Mouse (Mus musculus): ENCODE results near the gene Kat7. TPM values are rescaled to one million over a fixed set of nuclear protein-coding genes. Genes with fewer than 3 reads are reported as not detected.

Kat7 gene
- polyA plus RNA-seq, 1 experiment from 2014 or later: 80.2 TPM

DNA sequence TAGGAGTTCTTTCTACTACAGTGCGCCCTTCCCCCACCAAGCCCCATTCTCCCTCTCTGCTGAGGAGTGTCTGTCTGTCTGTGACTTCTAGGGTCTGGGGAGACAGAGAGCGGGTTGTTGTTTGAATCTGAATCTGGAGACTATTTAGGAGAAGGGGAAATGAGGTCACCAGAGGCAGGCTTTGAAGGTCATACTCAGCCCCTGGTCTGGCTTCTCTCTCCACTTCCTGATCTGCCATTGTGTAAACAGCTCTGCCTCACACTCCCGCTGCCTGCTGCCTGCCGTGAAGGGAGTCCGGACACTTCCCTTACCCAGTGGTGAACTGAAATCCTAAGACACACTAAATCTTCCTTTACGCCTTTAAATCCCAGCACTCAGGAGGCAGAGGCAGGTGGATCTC, 71.6 kb downstream of the Kat7 start:
- ATAC-seq (ENCODE audit: low read depth): peak; percentile 74; the same call in 1 of the 2 replicates

DNA sequence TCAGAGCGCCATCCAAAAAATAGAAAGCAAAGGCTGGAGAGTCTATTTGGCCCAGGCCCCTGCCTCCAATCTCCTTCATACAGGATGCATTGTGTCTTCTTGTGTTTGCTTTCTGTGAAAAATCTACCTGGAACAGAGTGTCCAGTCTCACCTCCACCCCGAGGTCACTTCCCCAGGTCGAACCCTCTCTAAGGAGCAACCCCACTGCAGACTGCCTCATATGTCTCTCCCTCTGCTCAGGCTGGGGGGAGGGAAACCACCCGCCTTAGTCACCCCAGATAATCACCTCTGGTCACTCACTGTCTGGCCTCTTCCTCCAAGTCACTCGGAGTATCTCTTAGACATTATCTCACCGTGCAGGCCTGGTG, 77.7 kb downstream of the Kat7 start:
- H3K4me2 ChIP-seq (ENCODE audit: low read depth, low read length): peak overlapping the region; percentile 50
- 0 out of 2 replicates have a peak overlapping the region, but pooled peaks have one; percentile 10 for H3K4me3 ChIP-seq (ENCODE audit: low read length)
- peaks cover under 1% of the 10 kb centered on the region for H3K4me1 ChIP-seq (replicated peaks; ENCODE audit: control insufficient read depth, insufficient read depth, low read length)
- peak; percentile 24; the same call in 1 of the 2 replicates for ATAC-seq (ENCODE audit: low read depth)
- H3K9me3 ChIP-seq (ENCODE audit: control insufficient read depth, low read length): no peaks in the 10 kb centered on the region
- H3K9ac ChIP-seq (ENCODE audit: low read length): no peak overlapping the region
- H3K27me3 ChIP-seq (ENCODE audit: control insufficient read depth, insufficient read depth, low read depth, low read length): no peaks in the 10 kb centered on the region
- H3K36me3 ChIP-seq (ENCODE audit: control insufficient read depth, insufficient read depth, low read length): no peaks in the 10 kb centered on the region
- 23% methylated on average over 6 of the region's 6 CpGs for WGBS
- no peak overlapping the region for H3K27ac ChIP-seq (ENCODE audit: low read length)

More for the DNA sequence above, 71.6 kb downstream of the Kat7 start:
- H3K4me1 ChIP-seq (replicated peaks; ENCODE audit: control insufficient read depth, insufficient read depth, low read length): peaks cover 11% of the 10 kb centered on the region; the same call in 1 of the 2 replicates
- H3K4me2 ChIP-seq (ENCODE audit: low read depth, low read length): no peak overlapping the region
- 0 out of 2 replicates have a peak overlapping the region, but pooled peaks have one; percentile 43 for H3K27ac ChIP-seq (ENCODE audit: low read length)
- no peak overlapping the region for H3K9ac ChIP-seq (ENCODE audit: low read length)
- H3K9me3 ChIP-seq (ENCODE audit: control insufficient read depth, low read length): no peaks in the 10 kb centered on the region
- no peak overlapping the region for H3K4me3 ChIP-seq (ENCODE audit: low read length)
- 40% methylated on average over 6 of the region's 6 CpGs for WGBS
- H3K36me3 ChIP-seq (ENCODE audit: control insufficient read depth, insufficient read depth, low read length): no peaks in the 10 kb centered on the region
- no peaks in the 10 kb centered on the region for H3K27me3 ChIP-seq (ENCODE audit: control insufficient read depth, insufficient read depth, low read depth, low read length)

DNA sequence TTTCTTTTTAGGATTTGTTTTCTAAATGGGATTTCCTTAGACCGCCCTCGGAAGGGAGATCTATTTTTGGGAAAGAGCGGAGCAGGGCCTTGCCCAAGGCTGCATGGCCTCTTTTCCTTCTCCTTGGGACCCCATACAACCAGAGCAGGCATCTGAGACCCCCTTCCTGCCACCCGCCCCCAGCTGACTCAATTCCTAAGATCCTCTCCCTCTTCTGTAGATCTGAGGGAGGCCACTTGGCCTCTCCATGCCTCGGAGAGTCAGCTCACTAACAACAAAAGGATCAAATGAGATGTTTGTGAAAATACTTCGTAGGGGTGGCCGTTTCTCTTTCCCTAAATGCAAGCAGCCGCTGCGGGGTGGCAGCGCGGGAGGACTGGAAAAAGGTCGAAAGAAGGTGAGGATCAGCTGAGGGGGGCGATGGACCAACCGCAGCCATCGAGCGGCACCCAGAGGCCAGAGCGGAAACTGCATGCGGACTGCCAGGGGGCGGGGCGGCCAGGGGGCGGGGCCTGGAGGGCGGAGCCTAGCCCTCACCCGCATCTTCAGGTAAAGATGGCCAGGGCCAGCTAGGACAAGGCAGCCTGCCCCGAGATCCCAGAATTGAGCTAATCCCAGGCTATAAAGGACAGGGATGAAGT, 78.2 kb downstream of the Kat7 start:
- H3K9me3 ChIP-seq (ENCODE audit: control insufficient read depth, low read length): no peaks in the 10 kb centered on the region
- no peak overlapping the region for H3K27ac ChIP-seq (ENCODE audit: low read length)
- no peaks in the 10 kb centered on the region for H3K27me3 ChIP-seq (ENCODE audit: control insufficient read depth, insufficient read depth, low read depth, low read length)
- H3K4me3 ChIP-seq (ENCODE audit: low read length): peak overlapping the region; percentile 18; the same call in 1 of the 2 replicates
- H3K9ac ChIP-seq (ENCODE audit: low read length): 0 out of 2 replicates have a peak overlapping the region, but pooled peaks have one; percentile 32
- H3K4me2 ChIP-seq (ENCODE audit: low read depth, low read length): peak overlapping the region; percentile 50
- H3K36me3 ChIP-seq (ENCODE audit: control insufficient read depth, insufficient read depth, low read length): no peaks in the 10 kb centered on the region
- H3K4me1 ChIP-seq (replicated peaks; ENCODE audit: control insufficient read depth, insufficient read depth, low read length): peaks cover 3% of the 10 kb centered on the region
- peak; percentile 71 for ATAC-seq (ENCODE audit: low read depth)
- 15% methylated on average over 19 of the region's 24 CpGs for WGBS

- peaks cover 17% of the 10 kb centered on the region; the same call in 1 of the 2 replicates for H3K27me3 ChIP-seq (ENCODE audit: control insufficient read depth, insufficient read depth, low read depth, low read length)
- H3K4me1 ChIP-seq (replicated peaks; ENCODE audit: control insufficient read depth, insufficient read depth, low read length): peaks cover 15% of the 10 kb centered on the region
- ATAC-seq (ENCODE audit: low read depth): no peak
- H3K9ac ChIP-seq (ENCODE audit: low read length): no peak overlapping the region
- H3K9me3 ChIP-seq (ENCODE audit: control insufficient read depth, low read length): no peaks in the 10 kb centered on the region
- WGBS: 17% methylated on average over 5 of the region's 5 CpGs
- no peaks in the 10 kb centered on the region for H3K36me3 ChIP-seq (ENCODE audit: control insufficient read depth, insufficient read depth, low read length)
- no peak overlapping the region for H3K4me2 ChIP-seq (ENCODE audit: low read depth, low read length)
- no peak overlapping the region for H3K4me3 ChIP-seq (ENCODE audit: low read length)
- H3K27ac ChIP-seq (ENCODE audit: low read length): peak overlapping the region; percentile 69
Observed at GRCm38 (mm10) chr11:95227467-95227866, 82.6 kb downstream of the Kat7 start.

DNA sequence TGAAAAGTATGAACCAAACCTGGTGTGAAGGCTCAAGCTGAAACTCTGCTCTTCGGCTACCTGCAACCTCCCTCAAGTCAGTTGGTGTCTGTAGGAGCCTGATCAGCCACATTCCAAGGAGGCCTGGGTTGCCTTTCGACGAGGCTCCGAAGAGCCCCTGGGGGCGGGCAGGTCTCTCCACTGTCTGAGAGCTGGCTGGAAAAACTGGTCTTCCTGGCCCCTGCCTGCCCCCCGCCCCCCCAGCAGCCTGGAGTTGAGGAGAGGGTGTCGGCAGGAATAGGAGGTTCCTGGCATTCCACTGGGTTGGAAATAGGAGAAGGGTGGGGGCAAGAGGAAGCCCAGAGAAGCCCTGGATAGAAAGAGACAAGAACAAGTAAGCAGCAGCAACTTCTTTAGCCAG, 84.6 kb downstream of the Kat7 start:
- no peaks in the 10 kb centered on the region for H3K9me3 ChIP-seq (ENCODE audit: control insufficient read depth, low read length)
- H3K9ac ChIP-seq (ENCODE audit: low read length): peak overlapping the region; percentile 54
- peak overlapping the region; percentile 40 for H3K4me3 ChIP-seq (ENCODE audit: low read length)
- peak overlapping the region; percentile 94 for H3K27ac ChIP-seq (ENCODE audit: low read length)
- no peaks in the 10 kb centered on the region for H3K36me3 ChIP-seq (ENCODE audit: control insufficient read depth, insufficient read depth, low read length)
- H3K4me2 ChIP-seq (ENCODE audit: low read depth, low read length): peak overlapping the region; percentile 53
- H3K4me1 ChIP-seq (replicated peaks; ENCODE audit: control insufficient read depth, insufficient read depth, low read length): peaks cover 15% of the 10 kb centered on the region
- peaks cover 20% of the 10 kb centered on the region; the same call in 1 of the 2 replicates for H3K27me3 ChIP-seq (ENCODE audit: control insufficient read depth, insufficient read depth, low read depth, low read length)
- WGBS: 10% methylated on average over 7 of the region's 7 CpGs
- peak; percentile 83 for ATAC-seq (ENCODE audit: low read depth)

Other genes with a start within 250 kb of the Kat7 start
- gene Itga3, start 233.4 kb downstream of the Kat7 start, polyA plus RNA-seq (2015; fragmentation: Nextera tagmentation; extraction: Ambion mirVana): 23.3 and 25.8 TPM in 2 replicates
- gene Dlx3, start 190.1 kb downstream of the Kat7 start, polyA plus RNA-seq (2015; fragmentation: Nextera tagmentation; extraction: Ambion mirVana): 0.31 and 0.77 TPM in 2 replicates
- gene Dlx4, start 164.0 kb downstream of the Kat7 start, polyA plus RNA-seq (2015; fragmentation: Nextera tagmentation; extraction: Ambion mirVana): 1.0 and 1.3 TPM in 2 replicates
- gene Tac4, start 48.7 kb downstream of the Kat7 start, polyA plus RNA-seq (2015; fragmentation: Nextera tagmentation; extraction: Ambion mirVana): not detected in 2 replicates
- gene Fam117a, start 26.8 kb upstream of the Kat7 start, polyA plus RNA-seq (2015; fragmentation: Nextera tagmentation; extraction: Ambion mirVana): 15.1 and 15.7 TPM in 2 replicates
- 91.1 and 92.7 TPM in 2 replicates for gene Slc35b1, start 74.4 kb upstream of the Kat7 start, polyA plus RNA-seq (2015; fragmentation: Nextera tagmentation; extraction: Ambion mirVana)
- 150 and 170 TPM in 2 replicates for gene Spop, start 103.8 kb upstream of the Kat7 start, polyA plus RNA-seq (2015; fragmentation: Nextera tagmentation; extraction: Ambion mirVana)
- gene Nxph3, start 204.3 kb upstream of the Kat7 start, polyA plus RNA-seq (2015; fragmentation: Nextera tagmentation; extraction: Ambion mirVana): 0.19 TPM in 1 of 2 replicates, not detected in the other

Measured in lung, embryonic 16.5 days (tissue).